Mouse (Mus musculus): ENCODE data around the gene Rps16.

Gene Rps16

DNA sequence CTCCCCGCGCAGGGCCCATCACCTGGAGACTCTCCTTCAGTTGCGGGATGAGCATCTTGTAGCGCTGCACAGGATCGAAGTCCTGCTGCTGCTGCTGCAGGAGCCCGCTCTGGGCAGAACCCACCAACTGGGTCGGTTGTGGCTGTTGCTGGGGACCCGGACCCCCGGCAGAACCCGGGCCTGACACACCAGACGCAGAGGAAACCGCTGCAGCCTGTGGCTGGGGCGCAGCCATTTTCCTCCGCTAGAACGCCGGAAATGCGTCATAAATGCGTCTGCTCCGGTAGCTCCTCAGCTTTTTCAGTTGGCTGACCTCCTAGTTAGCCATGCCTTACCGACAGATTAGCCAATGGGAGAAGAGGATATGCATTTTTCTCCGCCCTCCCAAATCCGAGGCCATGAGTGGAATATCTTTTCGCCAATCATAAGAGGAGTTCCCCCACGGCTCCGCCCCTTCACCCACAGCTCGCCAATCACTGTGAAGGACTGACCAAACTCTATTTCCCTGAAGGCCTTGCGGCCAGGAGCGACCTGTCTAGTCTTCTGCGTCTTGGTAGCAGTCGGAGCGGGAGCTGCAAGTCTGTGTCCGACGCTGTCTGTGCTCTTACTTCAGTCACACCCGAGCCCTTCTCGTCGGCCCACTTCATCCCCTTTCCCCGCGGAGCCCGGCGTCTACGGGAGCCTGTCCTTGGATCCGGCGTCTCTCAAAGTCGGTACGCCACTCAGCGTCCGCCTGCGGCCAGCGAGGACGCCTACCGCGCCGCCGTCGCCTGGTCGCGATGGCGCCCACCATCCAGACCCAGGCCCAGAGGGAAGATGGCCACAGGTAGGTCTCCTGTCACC lies 42.2 kb downstream of the Rps16 start, which contains the start of the genes Med29 and Paf1:
Gene Med29, minus strand, starts transcription at position 280 of the 843 bp plus-strand sequence.
Gene Paf1, plus strand, starts transcription at position 523 of the 843 bp plus-strand sequence.
- DNase-seq, result peak; percentile 97 to 99

DNA sequence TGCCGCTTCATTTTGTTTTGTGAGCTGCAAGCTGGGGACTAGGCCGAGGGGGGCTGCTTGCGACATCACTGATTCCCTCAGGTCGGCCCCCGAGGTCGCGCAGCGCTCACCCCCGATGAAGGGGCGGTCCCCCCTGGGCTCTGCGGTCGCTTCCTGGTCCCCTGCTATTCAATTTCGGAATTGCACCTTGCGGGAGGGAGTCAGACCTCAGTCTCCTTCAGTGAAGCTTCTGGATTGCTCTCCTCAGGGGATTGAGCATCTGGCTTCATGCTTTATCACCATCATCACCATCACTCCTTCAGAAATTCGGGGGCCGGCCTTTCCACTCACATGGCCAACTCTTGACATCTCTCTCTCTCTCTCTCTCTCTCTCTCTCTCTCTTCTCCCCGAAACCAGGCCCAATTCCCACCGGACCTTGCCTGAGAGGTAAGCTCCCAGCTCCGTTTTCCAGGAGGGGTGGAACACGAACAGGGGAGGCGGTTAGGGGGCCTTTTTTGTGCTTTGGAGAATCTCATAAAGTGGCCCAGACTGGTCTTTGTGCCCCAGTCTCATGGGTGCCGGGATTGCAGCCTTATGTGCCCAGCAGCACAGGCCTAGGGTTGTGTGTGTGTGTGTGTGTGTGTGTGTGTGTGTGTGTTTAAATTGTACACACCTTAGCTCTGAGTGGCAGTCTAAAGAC lies 43.0 kb downstream of the Rps16 start:
- no peak for DNase-seq

DNA sequence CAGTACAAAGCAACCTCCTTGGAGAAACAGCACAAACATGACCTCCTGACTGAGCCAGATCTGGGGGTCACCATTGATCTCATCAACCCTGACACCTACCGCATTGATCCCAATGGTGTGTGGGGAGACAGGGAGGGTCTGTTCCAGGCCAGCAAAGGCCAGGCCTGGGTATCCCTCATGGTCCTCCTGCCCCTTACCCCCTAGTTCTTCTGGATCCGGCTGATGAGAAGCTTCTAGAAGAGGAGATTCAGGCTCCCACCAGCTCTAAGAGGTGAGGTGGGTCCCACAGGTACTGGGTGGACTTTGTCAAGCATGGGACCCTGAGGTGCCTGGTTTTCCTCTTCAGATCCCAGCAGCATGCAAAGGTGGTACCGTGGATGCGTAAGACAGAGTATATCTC lies 45.0 kb downstream of the Rps16 start:
- no peak for DNase-seq

DNA sequence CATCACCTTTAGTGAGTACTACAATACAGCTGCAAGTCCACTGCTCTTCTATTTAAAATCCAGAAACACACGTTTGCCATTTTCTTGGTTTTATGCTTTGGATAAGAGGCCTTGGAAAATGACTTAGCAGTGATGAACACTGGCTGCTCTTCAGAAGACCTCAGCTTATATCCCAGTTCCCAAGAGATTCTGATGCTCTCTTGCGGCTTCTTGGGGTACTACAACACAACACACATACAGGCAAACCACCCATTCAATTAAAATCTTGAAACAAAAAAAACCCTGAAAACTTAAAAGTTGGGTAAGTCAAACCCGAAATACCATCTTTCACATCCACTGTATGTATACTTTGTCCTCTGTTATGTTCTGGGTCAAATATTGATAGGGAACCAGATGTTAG lies 47.5 kb downstream of the Rps16 start:
- peak; percentile 38 to 59 for DNase-seq

DNA sequence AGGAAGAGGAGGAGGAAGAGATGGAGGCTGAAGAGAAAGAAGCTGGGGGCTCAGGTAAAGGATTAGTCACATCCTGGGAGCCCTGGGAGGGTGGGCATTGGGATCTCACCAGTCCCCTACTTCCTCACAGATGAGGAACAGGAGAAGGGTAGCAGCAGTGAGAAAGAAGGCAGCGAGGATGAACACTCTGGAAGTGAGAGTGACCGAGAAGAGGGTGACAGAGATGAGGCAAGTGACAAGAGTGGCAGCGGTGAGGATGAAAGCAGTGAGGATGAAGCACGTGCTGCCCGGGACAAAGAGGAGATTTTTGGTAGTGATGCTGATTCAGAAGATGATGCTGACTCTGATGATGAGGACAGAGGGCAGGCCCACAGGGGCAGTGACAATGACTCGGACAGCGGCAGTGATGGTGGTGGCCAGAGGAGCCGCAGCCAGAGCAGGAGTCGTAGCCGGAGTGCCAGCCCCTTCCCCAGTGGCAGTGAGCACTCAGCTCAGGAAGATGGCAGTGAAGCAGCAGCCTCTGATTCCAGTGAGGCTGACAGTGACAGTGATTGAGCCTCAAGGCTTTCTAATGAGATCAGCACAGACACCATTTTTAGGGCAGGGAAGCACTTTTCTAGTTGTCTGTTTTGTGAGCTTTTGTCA lies 48.4 kb downstream of the Rps16 start:
- no peak for DNase-seq

DNA sequence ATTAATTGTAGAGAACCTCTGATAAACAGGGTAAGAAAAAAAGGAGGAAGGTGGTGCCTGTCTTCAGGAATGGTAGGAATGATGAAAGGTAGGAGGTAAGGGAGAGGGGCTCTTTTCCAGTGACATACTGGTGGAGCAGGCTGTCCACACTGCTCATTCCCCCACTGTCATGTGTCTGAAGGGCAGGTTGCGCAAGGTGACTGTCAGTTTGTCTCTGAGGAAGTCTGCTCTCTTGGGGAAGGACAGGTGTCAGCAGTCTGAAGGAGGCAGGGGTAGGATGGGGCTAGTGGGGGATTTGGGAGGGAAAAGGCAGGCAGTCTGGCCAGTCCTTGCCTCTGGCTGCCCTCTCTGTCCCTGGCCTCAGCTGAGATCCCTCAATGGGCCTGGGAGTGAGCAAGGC lies 50.6 kb downstream of the Rps16 start:
- DNase-seq, result no peak

DNA sequence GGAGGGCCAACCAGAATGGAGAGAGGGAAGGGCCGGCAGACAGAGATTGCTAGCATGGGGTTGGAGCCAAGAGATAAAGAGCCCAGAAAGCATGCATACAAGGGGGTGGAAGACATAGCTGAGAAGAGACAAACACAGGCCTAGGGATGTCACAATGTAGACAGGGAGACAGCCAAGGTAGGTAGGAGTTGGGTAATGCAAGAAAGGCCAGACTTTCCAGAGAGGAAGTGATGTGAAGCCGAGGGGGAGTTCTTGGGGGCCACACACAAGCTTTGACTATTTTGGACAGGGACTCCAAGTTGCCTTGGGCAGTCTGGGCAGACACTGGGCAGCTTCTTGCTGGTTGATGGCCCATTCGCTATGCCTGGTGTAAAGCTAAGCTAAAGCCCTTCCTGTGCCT lies 51.5 kb downstream of the Rps16 start:
- DNase-seq, result no peak
